Mouse (Mus musculus) thymus, adult 2 months (tissue): Measurements from ENCODE around the gene Frmpd3. TPM values are rescaled to one million over a fixed set of nuclear protein-coding genes. Genes with fewer than 3 reads are reported as not detected.

Experiments used
- DNase-seq: peaks from one replicate; pipeline ENCODE4 v3.0.0; 2021
- H3K27ac ChIP-seq: fragments of 200-500 bp; 2 replicates; pipeline ENCODE4 v1.5.1; 2012; ENCODE audit warnings: low read length, control low read depth; ENCODE audit not compliant: control insufficient read depth, insufficient read depth
- H3K27me3 ChIP-seq: fragments of 200-500 bp; 2 replicates; pipeline ENCODE4 v1.6.1; 2012; ENCODE audit warnings: mild to moderate bottlenecking, low read length, moderate library complexity, mixed read lengths; ENCODE audit not compliant: control insufficient read depth, insufficient read depth
- H3K36me3 ChIP-seq: fragments of 200-500 bp; 2 replicates; pipeline ENCODE4 v1.6.1; 2012; ENCODE audit warnings: mild to moderate bottlenecking, low read length, moderate library complexity; ENCODE audit not compliant: control insufficient read depth, insufficient read depth
- H3K4me1 ChIP-seq: fragments of 200-500 bp; replicated peaks from 2 replicates; pipeline ENCODE4 v1.6.1; 2012; ENCODE audit warnings: low read length; ENCODE audit not compliant: control insufficient read depth, insufficient read depth
- H3K4me3 ChIP-seq: fragments of 200-500 bp; 2 replicates; pipeline ENCODE4 v1.5.1; 2012; ENCODE audit warnings: mild to moderate bottlenecking, low read length, control low read depth, moderate library complexity; ENCODE audit not compliant: control insufficient read depth, insufficient read depth
- CTCF ChIP-seq: fragments of 200-500 bp; IDR thresholded peaks from 2 replicates; pipeline ENCODE4 v1.5.1; 2012; ENCODE audit warnings: mild to moderate bottlenecking, control low read depth, low read length, moderate library complexity, borderline replicate concordance; ENCODE audit not compliant: control insufficient read depth, poor library complexity, insufficient read depth; ENCODE audit errors: extremely low read depth
- POLR2A ChIP-seq: fragments of 200-500 bp; IDR thresholded peaks from 2 replicates; pipeline ENCODE4 v1.6.1; 2012; ENCODE audit warnings: mild to moderate bottlenecking, low read length, control low read depth, moderate library complexity; ENCODE audit not compliant: control insufficient read depth, poor library complexity, insufficient read depth; ENCODE audit errors: extremely low read depth
- WGBS: fragments of 180-500 bp; shearing (Covaris S2); methylation state at CpG from one replicate; pipeline ENCODE4 v1.1.7; 2018; 5-methylcytosine and 5-hydroxymethylcytosine counted together
- polyA plus RNA-seq: library from polyadenylated mRNA; depleted of rRNA; stranded (reverse); fragments of >200 nt; gene quantifications from 2 replicates; pipeline ENCODE4 v1.2.3, GENCODE M21; 2012

The Frmpd3 gene
- polyA plus RNA-seq, 1 experiment = 0.09 TPM

DNA sequence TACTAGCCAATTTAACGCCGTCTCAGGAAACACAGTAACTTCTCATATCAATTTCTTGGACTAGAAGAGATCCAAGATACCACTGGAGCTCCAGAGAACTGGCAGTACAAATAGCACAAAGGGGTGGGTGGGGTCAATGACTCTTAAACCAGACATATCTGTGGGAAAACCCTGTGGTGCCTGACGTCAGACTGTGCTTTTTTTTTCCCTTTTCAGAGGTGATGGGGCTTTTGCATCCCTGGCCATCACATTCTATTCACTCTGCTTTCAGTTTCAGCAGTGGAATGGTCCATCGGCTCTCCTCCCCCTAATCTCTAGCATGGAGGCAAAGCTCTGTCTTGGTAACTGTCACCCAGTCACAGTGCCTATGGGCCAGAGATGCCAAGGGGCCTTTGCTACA lies 85.1 kb downstream of the Frmpd3 start:
- no peak overlapping the region for H3K27ac ChIP-seq
- H3K4me1 ChIP-seq = no peaks in the 10 kb centered on the region
- TF ChIP-seq POLR2A (no peak), CTCF (no peak)
- H3K27me3 ChIP-seq = no peaks in the 10 kb centered on the region
- DNase-seq = no peak
- H3K36me3 ChIP-seq = no peaks in the 10 kb centered on the region
- WGBS = 75% methylated on average over 4 of the region's 4 CpGs
- no peak overlapping the region for H3K4me3 ChIP-seq

DNA sequence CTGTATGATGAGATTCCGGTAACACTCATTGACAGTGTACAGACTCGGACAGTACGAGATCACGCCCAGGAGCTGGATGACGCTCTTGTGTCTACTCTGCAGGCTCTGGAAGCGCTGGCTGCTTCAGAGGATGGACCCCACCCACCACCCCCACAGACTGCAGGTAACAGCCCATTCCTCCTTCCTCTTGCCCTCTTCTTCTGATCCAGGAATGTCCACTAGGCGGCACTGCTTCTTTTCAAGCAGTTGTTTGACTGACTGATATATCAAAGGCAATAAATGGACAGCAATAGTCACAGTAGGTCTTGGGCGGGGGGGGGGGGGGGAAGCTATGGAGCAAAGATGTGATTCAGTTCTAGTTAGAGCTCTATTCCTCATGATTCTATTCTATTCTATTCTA lies 86.2 kb downstream of the Frmpd3 start:
- WGBS = 75% methylated on average over 7 of the region's 8 CpGs
- no peaks in the 10 kb centered on the region for H3K36me3 ChIP-seq
- peak; percentile 31 for DNase-seq
- no peaks in the 10 kb centered on the region for H3K4me1 ChIP-seq
- H3K27me3 ChIP-seq = no peaks in the 10 kb centered on the region
- H3K4me3 ChIP-seq = no peak overlapping the region
- H3K27ac ChIP-seq = no peak overlapping the region
- no peak for TF ChIP-seq CTCF
- no peak for TF ChIP-seq POLR2A

DNA sequence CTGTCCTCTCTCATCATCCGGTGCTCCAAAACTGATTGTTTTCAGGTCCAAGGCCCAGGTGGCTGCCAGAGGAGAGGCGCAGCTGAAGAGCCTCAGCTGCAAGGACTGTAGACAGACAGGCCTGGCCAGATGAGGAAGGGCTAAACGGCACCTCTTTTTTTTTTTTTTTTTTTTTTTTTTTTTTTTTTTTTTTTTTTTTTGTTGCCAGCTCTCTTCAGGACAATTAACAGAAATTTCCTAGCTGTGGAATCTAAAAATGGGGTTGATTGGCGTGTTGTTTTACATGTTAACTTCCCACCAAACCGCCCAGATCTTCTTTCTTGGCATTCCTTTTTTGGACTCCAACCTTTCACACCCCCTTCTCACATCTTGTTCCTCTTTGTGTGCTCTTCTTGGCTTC lies 87.9 kb downstream of the Frmpd3 start:
- no peak for TF ChIP-seq POLR2A
- no peak for TF ChIP-seq CTCF
- Histone ChIP-seq H3K36me3 (no peaks in the 10 kb centered on the region), H3K4me1 (no peaks in the 10 kb centered on the region), H3K27ac (no peak overlapping the region), H3K27me3 (no peaks in the 10 kb centered on the region), H3K4me3 (no peak overlapping the region)
- no peak for DNase-seq
- WGBS = 76% methylated on average over 5 of the region's 5 CpGs

DNA sequence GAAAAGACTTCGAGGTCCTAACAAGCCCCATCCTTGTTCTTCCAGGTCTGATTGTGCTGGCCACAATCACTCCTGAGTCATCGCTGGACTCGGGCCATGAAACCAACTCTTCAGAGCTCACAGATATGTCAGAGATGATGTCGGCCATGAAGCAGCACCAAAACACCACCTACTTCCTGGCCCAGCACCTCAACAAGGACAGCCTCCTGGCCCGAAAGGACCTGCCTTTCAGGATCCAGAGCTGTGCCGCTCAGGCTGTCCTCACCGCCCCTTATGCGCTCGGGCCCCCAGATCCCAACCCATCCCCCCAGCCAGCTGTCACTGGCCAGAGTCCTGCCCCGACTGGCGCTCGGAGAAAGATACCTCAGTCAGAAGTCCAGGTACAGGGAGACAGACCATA lies 88.4 kb downstream of the Frmpd3 start:
- DNase-seq = no peak
- no peak overlapping the region for H3K4me3 ChIP-seq

DNA sequence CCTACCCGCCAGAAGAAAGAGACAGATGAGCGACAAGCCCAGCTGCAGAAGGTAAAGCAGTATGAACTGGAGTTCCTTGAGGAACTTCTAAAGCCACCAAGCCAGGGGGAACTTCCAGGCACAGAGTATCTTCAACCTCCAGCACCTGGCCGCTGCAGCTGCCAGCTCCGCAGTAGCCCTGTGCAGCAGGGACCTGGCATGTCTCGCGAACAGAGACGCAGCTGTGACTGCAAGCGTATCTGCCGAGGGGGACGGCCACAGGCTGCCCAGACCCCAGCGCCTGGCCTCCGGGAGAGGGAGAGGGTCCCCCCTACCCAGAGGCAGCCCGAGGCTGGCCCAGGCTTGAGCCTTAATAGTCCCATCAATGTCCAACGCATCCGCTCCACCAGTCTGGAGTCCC lies 89.9 kb downstream of the Frmpd3 start:
- TF ChIP-seq CTCF (no peak), POLR2A (no peak)
- no peaks in the 10 kb centered on the region for H3K4me1 ChIP-seq
- H3K4me3 ChIP-seq = no peak overlapping the region
- 90% methylated on average over 15 of the region's 15 CpGs for WGBS
- no peak overlapping the region for H3K27ac ChIP-seq
- no peaks in the 10 kb centered on the region for H3K36me3 ChIP-seq
- no peak for DNase-seq
- no peaks in the 10 kb centered on the region for H3K27me3 ChIP-seq

More for the DNA sequence above, 88.4 kb downstream of the Frmpd3 start:
- Histone ChIP-seq H3K4me1 (no peaks in the 10 kb centered on the region), H3K36me3 (no peaks in the 10 kb centered on the region), H3K27me3 (no peaks in the 10 kb centered on the region), H3K27ac (no peak overlapping the region)
- WGBS = 89% methylated on average over 12 of the region's 12 CpGs
- no peak for TF ChIP-seq CTCF
- no peak for TF ChIP-seq POLR2A

DNA sequence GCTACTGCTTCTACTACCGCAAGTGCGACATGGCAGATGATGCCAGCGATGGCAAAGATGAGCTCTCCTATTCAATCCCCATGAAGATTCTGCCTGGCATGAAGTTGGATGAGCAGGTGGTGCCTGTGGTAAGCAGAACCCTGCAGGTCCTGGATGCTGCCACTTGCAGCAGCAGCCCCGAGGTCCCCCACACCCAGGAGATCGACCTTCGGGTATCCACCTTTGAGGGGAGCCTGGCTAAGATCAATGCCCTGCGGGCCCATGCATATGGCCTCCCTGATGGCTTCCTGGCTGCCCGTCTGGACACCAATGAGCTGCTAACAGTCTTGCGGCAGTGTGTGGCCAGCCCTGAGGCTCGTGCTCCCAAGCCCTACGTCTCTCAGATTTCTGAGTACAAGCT lies 90.7 kb downstream of the Frmpd3 start:
- H3K4me1 ChIP-seq = no peaks in the 10 kb centered on the region
- 96% methylated on average over 11 of the region's 11 CpGs for WGBS

DNA sequence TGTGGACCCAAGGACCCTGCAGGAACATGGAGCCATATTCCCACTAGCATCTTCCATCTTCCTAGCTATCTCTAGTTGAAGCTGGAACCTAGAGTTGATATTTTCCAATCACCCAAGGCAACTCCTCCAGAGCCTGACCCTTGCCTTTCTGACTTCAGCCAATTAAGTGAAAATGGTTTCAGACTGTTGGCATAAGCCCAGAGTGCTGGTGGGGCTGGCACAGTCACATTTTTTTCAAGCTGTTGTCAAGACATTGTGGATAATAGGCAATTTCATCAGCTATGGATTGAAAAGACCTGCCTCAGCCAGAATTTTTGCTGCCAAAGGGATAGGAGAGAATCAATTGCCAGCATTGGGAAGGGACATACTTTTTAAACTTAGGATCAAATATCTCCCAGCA lies 95.8 kb downstream of the Frmpd3 start:
- Histone ChIP-seq H3K4me3 (no peak overlapping the region), H3K36me3 (no peaks in the 10 kb centered on the region), H3K27me3 (no peaks in the 10 kb centered on the region), H3K4me1 (no peaks in the 10 kb centered on the region), H3K27ac (no peak overlapping the region)
- DNase-seq = no peak
- TF ChIP-seq POLR2A (no peak), CTCF (no peak)

More for the DNA sequence above, 90.7 kb downstream of the Frmpd3 start:
- H3K27ac ChIP-seq = no peak overlapping the region
- no peak for TF ChIP-seq POLR2A
- no peak for TF ChIP-seq CTCF
- DNase-seq = no peak
- H3K27me3 ChIP-seq = no peaks in the 10 kb centered on the region
- no peak overlapping the region for H3K4me3 ChIP-seq
- H3K36me3 ChIP-seq = no peaks in the 10 kb centered on the region
